Mouse (Mus musculus) forebrain, embryonic 12.5 days (tissue): ENCODE results near the gene Acad12. TPM values are rescaled to one million over a fixed set of nuclear protein-coding genes. Genes with fewer than 3 reads are reported as not detected.

Experiments used
- ATAC-seq: fragments of 200-750 bp; cut with Nextera tagmentation; 2 replicates; pipeline ENCODE4 v1.8.0; 2017; ENCODE audit warnings: moderate TSS enrichment; ENCODE audit not compliant: low FRiP score
- H3K27ac ChIP-seq: fragments of 300-500 bp; sonication (generic); 2 replicates; pipeline ENCODE4 v1.5.1; 2016; ENCODE audit warnings: mild to moderate bottlenecking
- H3K27me3 ChIP-seq: fragments of 300-500 bp; sonication (generic); 2 replicates; pipeline ENCODE4 v1.6.1; 2016; ENCODE audit warnings: mild to moderate bottlenecking
- H3K36me3 ChIP-seq: fragments of 300-500 bp; sonication (generic); replicated peaks from 2 replicates; pipeline ENCODE4 v1.6.1; 2016; ENCODE audit warnings: mild to moderate bottlenecking
- H3K4me1 ChIP-seq: fragments of 300-500 bp; sonication (generic); 2 replicates; pipeline ENCODE4 v1.6.1; 2016
- H3K4me2 ChIP-seq: fragments of 300-500 bp; sonication (generic); 2 replicates; pipeline ENCODE4 v1.6.1; 2016; ENCODE audit warnings: mild to moderate bottlenecking, moderate library complexity
- H3K4me3 ChIP-seq: fragments of 300-500 bp; sonication (generic); replicated peaks from 2 replicates; pipeline ENCODE4 v1.5.1; 2016; ENCODE audit warnings: mild to moderate bottlenecking
- H3K9ac ChIP-seq: fragments of 300-500 bp; sonication (generic); 2 replicates; pipeline ENCODE4 v1.6.1; 2016; ENCODE audit warnings: mild to moderate bottlenecking
- H3K9me3 ChIP-seq: fragments of 300-500 bp; sonication (generic); 2 replicates; pipeline ENCODE4 v1.6.1; 2016
- WGBS: fragments of 180-500 bp; shearing (Covaris S2); methylation state at CpG from one replicate; pipeline ENCODE4 v1.1.7; 2016; 5-methylcytosine and 5-hydroxymethylcytosine counted together
- polyA plus RNA-seq: library from polyadenylated mRNA; unstranded; fragments of >200 nt; fragmentation: Nextera tagmentation; extraction: Ambion mirVana; gene quantifications from 2 replicates; pipeline ENCODE4 v1.2.1, GENCODE M21; 2016

Gene Acad12
- polyA plus RNA-seq, 1 experiment from 2014 or later, result 1.3 TPM

- Histone ChIP-seq H3K4me1 (peaks cover 21% of the 10 kb centered on the region), H3K4me2 (peak overlapping the region; percentile 97), H3K4me3 (peak overlapping the region; percentile 60), H3K36me3 (no peaks in the 10 kb centered on the region), H3K9me3 (no peaks in the 10 kb centered on the region), H3K27ac (no peak overlapping the region), H3K9ac (no peak overlapping the region), H3K27me3 (peaks cover 7% of the 10 kb centered on the region; the same call in 1 of the 2 replicates)
- WGBS, result 63% methylated on average over 11 of the region's 11 CpGs
- ATAC-seq, result no peak
Measured at GRCm38 (mm10) chr5:121592064-121592815, 26.5 kb downstream of the Acad12 start.

- peaks cover 7% of the 10 kb centered on the region; the same call in 1 of the 2 replicates for H3K27me3 ChIP-seq
- 82% methylated on average over 11 of the region's 11 CpGs for WGBS
- no peak overlapping the region for H3K9ac ChIP-seq
- no peaks in the 10 kb centered on the region for H3K9me3 ChIP-seq
- ATAC-seq, result no peak
- H3K4me2 ChIP-seq, result no peak overlapping the region
- H3K4me1 ChIP-seq, result peaks cover 21% of the 10 kb centered on the region
- no peak overlapping the region for H3K4me3 ChIP-seq
- H3K36me3 ChIP-seq, result no peaks in the 10 kb centered on the region
- H3K27ac ChIP-seq, result no peak overlapping the region
Measured at GRCm38 (mm10) chr5:121591417-121592063, 27.2 kb downstream of the Acad12 start.

- 87% methylated on average over 6 of the region's 6 CpGs for WGBS
- H3K4me3 ChIP-seq, result no peak overlapping the region
Measured at GRCm38 (mm10) chr5:121589928-121590327, 28.8 kb downstream of the Acad12 start.

GRCm38 (mm10) chr5:121586400-121587039 lies 32.2 kb downstream of the Acad12 start:
- 80% methylated on average over 6 of the region's 6 CpGs for WGBS
- no peak overlapping the region for H3K9ac ChIP-seq
- H3K4me1 ChIP-seq, result no peaks in the 10 kb centered on the region; the same call in 1 of the 2 replicates
- no peaks in the 10 kb centered on the region; the same call in 1 of the 2 replicates for H3K27me3 ChIP-seq
- no peak overlapping the region for H3K4me2 ChIP-seq
- H3K9me3 ChIP-seq, result no peaks in the 10 kb centered on the region
- no peak for ATAC-seq
- H3K4me3 ChIP-seq, result no peak overlapping the region
- H3K27ac ChIP-seq, result no peak overlapping the region
- H3K36me3 ChIP-seq, result no peaks in the 10 kb centered on the region

More at GRCm38 (mm10) chr5:121589928-121590327, 28.8 kb downstream of the Acad12 start:
- Histone ChIP-seq H3K27me3 (no peaks in the 10 kb centered on the region; the same call in 1 of the 2 replicates), H3K4me1 (peaks cover 21% of the 10 kb centered on the region), H3K36me3 (no peaks in the 10 kb centered on the region), H3K4me2 (no peak overlapping the region), H3K9me3 (no peaks in the 10 kb centered on the region), H3K27ac (no peak overlapping the region), H3K9ac (no peak overlapping the region)
- no peak for ATAC-seq

GRCm38 (mm10) chr5:121585699-121586098 lies 33.0 kb downstream of the Acad12 start:
- no peak overlapping the region for H3K4me2 ChIP-seq
- no peaks in the 10 kb centered on the region; the same call in 1 of the 2 replicates for H3K4me1 ChIP-seq
- H3K9ac ChIP-seq, result no peak overlapping the region
- H3K9me3 ChIP-seq, result no peaks in the 10 kb centered on the region
- no peak overlapping the region for H3K4me3 ChIP-seq
- WGBS, result 83% methylated on average over 5 of the region's 5 CpGs
- H3K36me3 ChIP-seq, result no peaks in the 10 kb centered on the region
- H3K27me3 ChIP-seq, result no peaks in the 10 kb centered on the region
- no peak overlapping the region for H3K27ac ChIP-seq
- no peak for ATAC-seq

- H3K27ac ChIP-seq, result no peak overlapping the region
- H3K4me2 ChIP-seq, result no peak overlapping the region
- ATAC-seq, result no peak
- no peak overlapping the region for H3K9ac ChIP-seq
- no peaks in the 10 kb centered on the region; the same call in 1 of the 2 replicates for H3K4me1 ChIP-seq
- WGBS, result 95% methylated on average over 10 of the region's 10 CpGs
- H3K4me3 ChIP-seq, result no peak overlapping the region
- H3K36me3 ChIP-seq, result no peaks in the 10 kb centered on the region
- H3K27me3 ChIP-seq, result no peaks in the 10 kb centered on the region
- H3K9me3 ChIP-seq, result no peaks in the 10 kb centered on the region
Measured at GRCm38 (mm10) chr5:121585005-121585404, 33.7 kb downstream of the Acad12 start.

GRCm38 (mm10) chr5:121583765-121584501 lies 34.8 kb downstream of the Acad12 start:
- H3K4me3 ChIP-seq, result no peak overlapping the region
- no peak for ATAC-seq
- H3K36me3 ChIP-seq, result peaks cover 9% of the 10 kb centered on the region
- H3K27ac ChIP-seq, result no peak overlapping the region
- no peaks in the 10 kb centered on the region; the same call in 1 of the 2 replicates for H3K4me1 ChIP-seq
- no peak overlapping the region for H3K9ac ChIP-seq
- no peaks in the 10 kb centered on the region for H3K9me3 ChIP-seq
- no peak overlapping the region for H3K4me2 ChIP-seq
- WGBS, result 60% methylated on average over 12 of the region's 12 CpGs
- no peaks in the 10 kb centered on the region for H3K27me3 ChIP-seq

GRCm38 (mm10) chr5:121581945-121582344 lies 36.8 kb downstream of the Acad12 start:
- H3K4me2 ChIP-seq, result no peak overlapping the region
- ATAC-seq, result no peak
- H3K9ac ChIP-seq, result no peak overlapping the region
- H3K36me3 ChIP-seq, result peaks cover 9% of the 10 kb centered on the region
- no peaks in the 10 kb centered on the region; the same call in 1 of the 2 replicates for H3K4me1 ChIP-seq
- H3K4me3 ChIP-seq, result no peak overlapping the region
- H3K27ac ChIP-seq, result no peak overlapping the region
- H3K27me3 ChIP-seq, result no peaks in the 10 kb centered on the region
- H3K9me3 ChIP-seq, result no peaks in the 10 kb centered on the region
- WGBS, result 92% methylated on average over 8 of the region's 8 CpGs

- no peak overlapping the region for H3K4me2 ChIP-seq
- no peak overlapping the region for H3K9ac ChIP-seq
- no peaks in the 10 kb centered on the region for H3K4me1 ChIP-seq
- H3K27me3 ChIP-seq, result no peaks in the 10 kb centered on the region
- no peak overlapping the region for H3K27ac ChIP-seq
- ATAC-seq, result no peak
- 94% methylated on average over 11 of the region's 11 CpGs for WGBS
- no peaks in the 10 kb centered on the region for H3K9me3 ChIP-seq
- H3K4me3 ChIP-seq, result no peak overlapping the region
- peaks cover 19% of the 10 kb centered on the region for H3K36me3 ChIP-seq
Measured at GRCm38 (mm10) chr5:121576927-121577488, 41.7 kb downstream of the Acad12 start.

GRCm38 (mm10) chr5:121575867-121576266 lies 42.9 kb downstream of the Acad12 start:
- no peak overlapping the region for H3K4me2 ChIP-seq
- no peaks in the 10 kb centered on the region for H3K9me3 ChIP-seq
- H3K27me3 ChIP-seq, result no peaks in the 10 kb centered on the region
- no peak overlapping the region for H3K9ac ChIP-seq
- ATAC-seq, result no peak
- H3K4me3 ChIP-seq, result no peak overlapping the region
- H3K36me3 ChIP-seq, result peaks cover 19% of the 10 kb centered on the region
- no peak overlapping the region for H3K27ac ChIP-seq
- 97% methylated on average over 11 of the region's 11 CpGs for WGBS
- H3K4me1 ChIP-seq, result no peaks in the 10 kb centered on the region

GRCm38 (mm10) chr5:121574145-121574544 lies 44.6 kb downstream of the Acad12 start:
- Histone ChIP-seq H3K36me3 (peaks cover 16% of the 10 kb centered on the region), H3K27ac (no peak overlapping the region), H3K4me2 (no peak overlapping the region), H3K4me1 (no peaks in the 10 kb centered on the region), H3K4me3 (no peak overlapping the region), H3K9ac (no peak overlapping the region), H3K27me3 (no peaks in the 10 kb centered on the region), H3K9me3 (no peaks in the 10 kb centered on the region)
- 92% methylated on average over 13 of the region's 13 CpGs for WGBS
- no peak for ATAC-seq
